Mouse (Mus musculus): ENCODE results near the gene 1700001C02Rik. TPM values are rescaled to one million over a fixed set of nuclear protein-coding genes. Genes with fewer than 3 reads are reported as not detected.

Gene 1700001C02Rik
- polyA plus RNA-seq, 1 experiment from 2014 or later: not detected

- Histone ChIP-seq H3K4me1 (peaks cover 28% of the 10 kb centered on the region), H3K27me3 (peaks cover 39% of the 10 kb centered on the region), H3K4me2 (peak overlapping the region; percentile 54), H3K4me3 (replicated peaks) (peak overlapping the region; percentile 34), H3K36me3 (replicated peaks) (no peaks in the 10 kb centered on the region), H3K9ac (no peak overlapping the region), H3K27ac (no peak overlapping the region), H3K9me3 (no peaks in the 10 kb centered on the region)
- 32% methylated on average over 9 of the region's 9 CpGs for WGBS
- no peak for ATAC-seq (ENCODE audit: low FRiP score)
These were observed 468 bp downstream of the 1700001C02Rik start for GRCm38 (mm10) chr5:30466315-30466714.

DNA sequence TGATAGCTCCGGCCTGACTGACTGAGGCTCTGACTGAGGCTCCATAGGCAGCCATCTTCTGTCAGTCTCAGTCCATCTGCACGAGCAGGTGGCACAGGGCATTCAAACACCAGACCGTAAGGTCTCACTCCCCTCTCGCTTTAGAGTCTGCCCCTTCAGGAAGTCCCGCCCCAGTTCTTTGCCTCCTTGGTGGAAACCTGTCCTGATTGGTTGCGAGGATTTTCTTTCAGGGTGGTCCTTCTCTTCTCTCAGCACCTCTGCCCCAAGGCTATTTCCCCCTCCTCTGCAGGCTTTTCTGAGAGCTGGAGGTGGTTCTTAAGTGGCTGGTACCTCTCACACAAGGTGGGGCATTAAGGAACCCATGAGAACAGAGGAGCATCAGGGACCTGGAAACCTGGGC, 4.6 kb downstream of the 1700001C02Rik start:
- no peak overlapping the region for H3K27ac ChIP-seq
- H3K9me3 ChIP-seq: no peaks in the 10 kb centered on the region
- peaks cover 19% of the 10 kb centered on the region for H3K4me1 ChIP-seq
- peaks cover 22% of the 10 kb centered on the region for H3K27me3 ChIP-seq
- ATAC-seq (ENCODE audit: low FRiP score): no peak
- H3K9ac ChIP-seq: no peak overlapping the region
- no peak overlapping the region for H3K4me3 ChIP-seq (replicated peaks)
- WGBS: 55% methylated on average over 6 of the region's 6 CpGs
- no peak overlapping the region for H3K4me2 ChIP-seq
- H3K36me3 ChIP-seq (replicated peaks): no peaks in the 10 kb centered on the region

GRCm38 (mm10) chr5:30472148-30472547, 6.3 kb downstream of the 1700001C02Rik start:
- Histone ChIP-seq H3K27ac (no peak overlapping the region), H3K9me3 (no peaks in the 10 kb centered on the region)

DNA sequence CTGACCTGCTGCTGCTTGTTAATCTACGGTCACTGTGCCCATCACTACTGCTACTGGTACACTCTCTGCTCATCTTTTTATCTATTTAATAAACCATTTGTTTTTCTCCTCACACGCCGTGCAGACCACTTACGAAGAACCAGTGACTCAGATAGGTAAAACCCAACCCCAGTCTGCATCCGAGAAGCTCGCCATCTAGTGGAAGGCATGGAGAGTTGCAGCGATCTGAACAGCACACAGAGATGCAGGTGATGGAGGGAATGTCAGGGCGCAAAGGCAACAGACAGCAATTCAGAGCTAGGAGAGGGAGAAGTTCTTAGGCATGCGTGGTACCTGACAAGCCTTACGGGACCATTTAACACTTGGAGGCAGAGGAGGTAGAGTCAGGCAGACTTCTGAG, 10.7 kb downstream of the 1700001C02Rik start:
- Histone ChIP-seq H3K36me3 (replicated peaks) (no peaks in the 10 kb centered on the region), H3K27ac (no peak overlapping the region), H3K4me3 (replicated peaks) (no peak overlapping the region), H3K27me3 (no peaks in the 10 kb centered on the region), H3K4me1 (no peaks in the 10 kb centered on the region), H3K9ac (no peak overlapping the region), H3K9me3 (no peaks in the 10 kb centered on the region), H3K4me2 (no peak overlapping the region)
- 45% methylated on average over 10 of the region's 10 CpGs for WGBS
- no peak for ATAC-seq (ENCODE audit: low FRiP score)

More at GRCm38 (mm10) chr5:30472148-30472547, 6.3 kb downstream of the 1700001C02Rik start:
- peaks cover 5% of the 10 kb centered on the region for H3K27me3 ChIP-seq
- 77% methylated on average over 5 of the region's 5 CpGs for WGBS
- H3K4me2 ChIP-seq: no peak overlapping the region
- H3K4me3 ChIP-seq (replicated peaks): no peak overlapping the region
- no peak overlapping the region for H3K9ac ChIP-seq
- no peaks in the 10 kb centered on the region for H3K36me3 ChIP-seq (replicated peaks)
- H3K4me1 ChIP-seq: peaks cover 5% of the 10 kb centered on the region
- no peak for ATAC-seq (ENCODE audit: low FRiP score)

DNA sequence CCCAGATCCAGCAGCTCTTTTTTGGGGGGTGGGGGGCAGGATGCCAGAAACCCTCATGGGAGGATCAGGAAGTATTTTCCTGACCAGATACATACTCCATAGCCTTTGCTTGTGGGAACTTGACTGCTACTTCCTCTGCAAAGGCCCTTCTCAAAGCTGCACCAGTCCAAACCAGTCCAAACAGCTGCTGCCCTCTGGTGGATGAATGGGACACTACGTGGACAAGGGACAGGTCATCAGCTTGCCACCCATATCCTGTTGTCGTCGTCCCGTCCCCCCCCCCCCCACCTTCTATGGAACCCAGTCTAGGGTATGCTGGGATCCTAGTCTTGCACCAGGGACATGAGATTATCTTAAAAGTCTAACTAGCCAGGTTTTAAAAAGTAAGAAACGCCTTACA, 16.5 kb downstream of the 1700001C02Rik start:
- ATAC-seq (ENCODE audit: low FRiP score): peak; percentile 60; the same call in 1 of the 2 replicates

GRCm38 (mm10) chr5:30483533-30483932, 17.7 kb downstream of the 1700001C02Rik start:
- WGBS: 80% methylated on average over 8 of the region's 8 CpGs
- Histone ChIP-seq H3K36me3 (replicated peaks) (no peaks in the 10 kb centered on the region), H3K9me3 (no peaks in the 10 kb centered on the region), H3K9ac (no peak overlapping the region), H3K4me3 (replicated peaks) (no peak overlapping the region), H3K4me2 (no peak overlapping the region), H3K27me3 (no peaks in the 10 kb centered on the region), H3K4me1 (no peaks in the 10 kb centered on the region), H3K27ac (no peak overlapping the region)
- ATAC-seq (ENCODE audit: low FRiP score): no peak

More for the DNA sequence above, 16.5 kb downstream of the 1700001C02Rik start:
- Histone ChIP-seq H3K9me3 (no peaks in the 10 kb centered on the region), H3K4me2 (no peak overlapping the region), H3K4me1 (no peaks in the 10 kb centered on the region), H3K27me3 (no peaks in the 10 kb centered on the region), H3K36me3 (replicated peaks) (no peaks in the 10 kb centered on the region), H3K27ac (no peak overlapping the region), H3K9ac (no peak overlapping the region), H3K4me3 (replicated peaks) (no peak overlapping the region)
- 16% methylated on average over 5 of the region's 5 CpGs for WGBS

DNA sequence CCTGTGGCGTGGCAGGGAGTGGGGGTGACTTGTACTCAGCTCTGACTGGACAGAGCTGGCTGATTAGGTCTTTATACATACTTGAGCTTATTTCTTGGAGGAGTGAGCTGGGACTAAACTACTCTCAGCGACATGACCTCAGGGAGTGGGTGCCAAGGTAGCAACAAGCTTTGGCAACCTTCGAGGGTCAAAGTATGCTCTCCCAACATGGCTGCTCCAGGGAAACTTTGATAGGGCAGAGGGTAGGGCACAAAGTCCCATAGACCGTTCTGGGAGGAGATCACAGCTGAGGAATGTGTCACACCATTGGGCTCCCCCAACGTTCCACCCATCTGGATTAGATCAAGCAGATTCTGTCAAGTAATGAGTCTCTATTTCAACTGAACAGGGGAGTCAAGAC, 18.7 kb downstream of the 1700001C02Rik start:
- Histone ChIP-seq H3K4me2 (no peak overlapping the region), H3K4me3 (replicated peaks) (no peak overlapping the region), H3K27ac (no peak overlapping the region), H3K9ac (no peak overlapping the region), H3K27me3 (no peaks in the 10 kb centered on the region), H3K36me3 (replicated peaks) (no peaks in the 10 kb centered on the region), H3K9me3 (no peaks in the 10 kb centered on the region), H3K4me1 (no peaks in the 10 kb centered on the region)
- WGBS: 85% methylated on average over 5 of the region's 5 CpGs
- ATAC-seq (ENCODE audit: low FRiP score): no peak

- no peak for ATAC-seq (ENCODE audit: low FRiP score)
- Histone ChIP-seq H3K27me3 (no peaks in the 10 kb centered on the region), H3K27ac (no peak overlapping the region), H3K9me3 (no peaks in the 10 kb centered on the region), H3K9ac (no peak overlapping the region), H3K36me3 (replicated peaks) (no peaks in the 10 kb centered on the region), H3K4me1 (no peaks in the 10 kb centered on the region), H3K4me2 (no peak overlapping the region), H3K4me3 (replicated peaks) (no peak overlapping the region)
- WGBS: 79% methylated on average over 6 of the region's 6 CpGs
These were observed 19.3 kb downstream of the 1700001C02Rik start for GRCm38 (mm10) chr5:30485136-30485535.

DNA sequence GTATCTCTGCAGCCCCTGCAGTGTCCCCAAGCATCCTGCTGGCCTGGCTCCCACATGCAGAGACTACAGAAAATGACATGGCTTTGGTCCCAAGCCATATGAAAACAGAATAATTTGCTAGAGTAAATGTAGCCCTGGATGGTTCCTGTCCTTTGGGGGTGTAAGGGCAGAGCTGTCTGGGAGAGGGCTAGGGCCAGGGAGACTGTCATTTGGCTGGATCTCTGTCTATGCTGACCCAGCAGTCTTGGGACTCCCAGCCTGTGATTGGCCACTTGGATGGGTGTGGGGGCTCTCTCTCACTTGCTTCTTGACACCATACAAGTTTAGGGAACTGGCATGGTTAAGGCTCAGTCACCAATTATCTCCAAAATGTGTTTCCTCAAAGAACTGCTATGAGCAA, 24.4 kb downstream of the 1700001C02Rik start:
- H3K4me3 ChIP-seq (replicated peaks): no peak overlapping the region
- no peak for ATAC-seq (ENCODE audit: low FRiP score)
- no peaks in the 10 kb centered on the region for H3K9me3 ChIP-seq

GRCm38 (mm10) chr5:30490845-30491244, 25.0 kb downstream of the 1700001C02Rik start:
- ATAC-seq (ENCODE audit: low FRiP score): no peak
- H3K36me3 ChIP-seq (replicated peaks): no peaks in the 10 kb centered on the region
- no peak overlapping the region for H3K4me3 ChIP-seq (replicated peaks)
- WGBS: 88% methylated on average over 5 of the region's 5 CpGs
- no peaks in the 10 kb centered on the region for H3K9me3 ChIP-seq
- H3K27ac ChIP-seq: no peak overlapping the region
- H3K27me3 ChIP-seq: 0 out of 2 replicates have a peak, but pooled peaks cover 5% of the 10 kb centered on the region
- H3K9ac ChIP-seq: no peak overlapping the region
- no peaks in the 10 kb centered on the region for H3K4me1 ChIP-seq
- no peak overlapping the region for H3K4me2 ChIP-seq

More for the DNA sequence above, 24.4 kb downstream of the 1700001C02Rik start:
- no peak overlapping the region for H3K9ac ChIP-seq
- no peak overlapping the region for H3K27ac ChIP-seq
- H3K4me1 ChIP-seq: no peaks in the 10 kb centered on the region
- H3K27me3 ChIP-seq: 0 out of 2 replicates have a peak, but pooled peaks cover 5% of the 10 kb centered on the region
- H3K36me3 ChIP-seq (replicated peaks): no peaks in the 10 kb centered on the region
- no peak overlapping the region for H3K4me2 ChIP-seq

GRCm38 (mm10) chr5:30493723-30494122, 27.9 kb downstream of the 1700001C02Rik start:
- no peak overlapping the region for H3K4me2 ChIP-seq
- H3K9me3 ChIP-seq: no peaks in the 10 kb centered on the region
- no peaks in the 10 kb centered on the region for H3K4me1 ChIP-seq
- 0 out of 2 replicates have a peak, but pooled peaks cover 5% of the 10 kb centered on the region for H3K27me3 ChIP-seq
- WGBS: 85% methylated on average over 7 of the region's 7 CpGs
- ATAC-seq (ENCODE audit: low FRiP score): no peak
- H3K27ac ChIP-seq: no peak overlapping the region
- no peaks in the 10 kb centered on the region for H3K36me3 ChIP-seq (replicated peaks)
- H3K9ac ChIP-seq: no peak overlapping the region
- H3K4me3 ChIP-seq (replicated peaks): no peak overlapping the region

DNA sequence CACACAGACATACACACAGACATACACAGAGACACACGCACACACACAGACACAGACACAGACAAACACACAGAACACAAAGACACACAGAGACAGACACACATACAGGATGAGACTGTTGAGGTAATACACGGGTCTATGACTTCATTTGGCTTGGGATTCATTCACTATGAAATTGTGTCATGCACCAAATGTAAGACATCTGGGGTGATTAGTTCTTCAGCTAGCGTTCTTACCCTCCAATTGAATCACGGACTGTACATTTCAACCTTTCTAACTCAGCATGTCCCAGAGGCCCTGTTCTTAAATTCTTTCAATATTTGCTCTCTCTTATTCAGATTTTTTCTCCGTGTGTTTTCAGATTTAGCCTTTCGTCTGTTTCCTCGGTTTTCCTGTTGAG, 28.8 kb downstream of the 1700001C02Rik start:
- H3K27me3 ChIP-seq: 0 out of 2 replicates have a peak, but pooled peaks cover 5% of the 10 kb centered on the region
- no peaks in the 10 kb centered on the region for H3K9me3 ChIP-seq
- no peak overlapping the region for H3K9ac ChIP-seq
- no peaks in the 10 kb centered on the region for H3K4me1 ChIP-seq
- H3K4me2 ChIP-seq: no peak overlapping the region
- no peak for ATAC-seq (ENCODE audit: low FRiP score)
- H3K27ac ChIP-seq: no peak overlapping the region
- H3K4me3 ChIP-seq (replicated peaks): no peak overlapping the region
- H3K36me3 ChIP-seq (replicated peaks): no peaks in the 10 kb centered on the region
- WGBS: 90% methylated on average over 7 of the region's 7 CpGs

DNA sequence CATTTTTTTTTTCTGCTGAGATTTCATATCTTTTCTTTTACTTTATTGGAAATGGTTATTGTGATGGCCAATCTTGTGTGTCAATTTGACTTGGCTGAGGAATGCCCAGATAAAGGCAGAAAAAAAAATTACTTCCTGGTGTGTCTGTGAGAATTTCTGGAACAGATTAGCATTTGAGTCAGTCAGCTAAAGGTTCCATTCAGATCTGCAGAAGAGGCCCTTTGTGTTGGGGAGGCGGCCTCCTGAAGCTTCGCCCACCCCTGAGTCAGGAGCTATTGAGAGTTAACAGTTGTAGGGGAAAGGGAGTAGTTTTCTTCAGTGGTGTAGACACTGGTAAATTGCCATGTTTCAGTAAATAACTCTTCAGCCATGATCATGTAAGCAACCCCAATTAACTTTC, 29.4 kb downstream of the 1700001C02Rik start:
- H3K36me3 ChIP-seq (replicated peaks): no peaks in the 10 kb centered on the region
- H3K27ac ChIP-seq: no peak overlapping the region
- WGBS: 32% methylated on average over 2 of the region's 2 CpGs
- no peak overlapping the region for H3K9ac ChIP-seq
- H3K4me3 ChIP-seq (replicated peaks): no peak overlapping the region
- H3K27me3 ChIP-seq: 0 out of 2 replicates have a peak, but pooled peaks cover 5% of the 10 kb centered on the region
- H3K4me2 ChIP-seq: no peak overlapping the region
- H3K9me3 ChIP-seq: no peaks in the 10 kb centered on the region
- no peak for ATAC-seq (ENCODE audit: low FRiP score)
- no peaks in the 10 kb centered on the region for H3K4me1 ChIP-seq
